Mouse (Mus musculus) liver, embryonic 15.5 days (tissue): ENCODE data around the gene Lysmd3. TPM values are rescaled to one million over a fixed set of nuclear protein-coding genes. Genes with fewer than 3 reads are reported as not detected.
"Not testable (repeated sequence)": the region's sequence is repeated elsewhere in the genome, so short reads cannot be mapped to it uniquely, and the experiment has no call there.

Experiments
- ATAC-seq: fragments of 200-750 bp; cut with Nextera tagmentation; 2 replicates; pipeline ENCODE4 v1.8.0; 2017; ENCODE audit warnings: moderate number of reproducible peaks, mild to moderate bottlenecking, moderate library complexity; ENCODE audit not compliant: insufficient read depth
- H3K27ac ChIP-seq: fragments of 300-500 bp; sonication (generic); replicated peaks from 2 replicates; pipeline ENCODE4 v1.5.1; 2015; ENCODE audit warnings: mild to moderate bottlenecking, inconsistent platforms
- H3K27me3 ChIP-seq: fragments of 300-500 bp; sonication (generic); 2 replicates; pipeline ENCODE4 v1.6.1; 2015; ENCODE audit warnings: mild to moderate bottlenecking, inconsistent platforms
- H3K36me3 ChIP-seq: fragments of 300-500 bp; sonication (generic); replicated peaks from 2 replicates; pipeline ENCODE4 v1.6.1; 2015; ENCODE audit warnings: moderate library complexity, mild to moderate bottlenecking, inconsistent platforms
- H3K4me1 ChIP-seq: fragments of 300-500 bp; sonication (generic); replicated peaks from 2 replicates; pipeline ENCODE4 v1.6.1; 2015; ENCODE audit warnings: inconsistent platforms
- H3K4me2 ChIP-seq: fragments of 300-500 bp; sonication (generic); 2 replicates; pipeline ENCODE4 v1.6.1; 2015; ENCODE audit warnings: moderate library complexity, mild to moderate bottlenecking, inconsistent platforms
- H3K4me3 ChIP-seq: fragments of 300-500 bp; sonication (generic); replicated peaks from 2 replicates; pipeline ENCODE4 v1.5.1; 2015; ENCODE audit warnings: mild to moderate bottlenecking, inconsistent platforms
- H3K9ac ChIP-seq: fragments of 300-500 bp; sonication (generic); 2 replicates; pipeline ENCODE4 v1.6.1; 2015; ENCODE audit warnings: moderate library complexity, mild to moderate bottlenecking, inconsistent platforms
- H3K9me3 ChIP-seq: fragments of 300-500 bp; sonication (generic); replicated peaks from 2 replicates; pipeline ENCODE4 v1.6.1; 2016; ENCODE audit warnings: inconsistent platforms
- WGBS: fragments of 180-500 bp; shearing (Covaris S2); methylation state at CpG from one replicate; pipeline ENCODE4 v1.1.7; 2015; ENCODE audit warnings: mixed read lengths; ENCODE audit not compliant: insufficient replicate concordance; 5-methylcytosine and 5-hydroxymethylcytosine counted together
- polyA plus RNA-seq: library from polyadenylated mRNA; unstranded; fragments of >200 nt; fragmentation: Nextera tagmentation; extraction: Ambion mirVana; gene quantifications from 2 replicates; pipeline ENCODE4 v1.2.1, GENCODE M21; 2015

Gene Lysmd3
- polyA plus RNA-seq, 1 experiment from 2014 or later: 16.0 TPM

GRCm38 (mm10) chr13:81642491-81643149, 14.8 kb upstream of the Lysmd3 start:
- 13% methylated on average over 7 of the region's 7 CpGs for WGBS
- Histone ChIP-seq H3K4me2 (peak overlapping the region; percentile 66), H3K9ac (peak overlapping the region; percentile 35; the same call in 1 of the 2 replicates), H3K27ac (peak overlapping the region; percentile 94), H3K27me3 (0 out of 2 replicates have a peak, but pooled peaks cover 2% of the 10 kb centered on the region), H3K4me1 (peaks cover 60% of the 10 kb centered on the region), H3K9me3 (no peaks in the 10 kb centered on the region), H3K36me3 (no peaks in the 10 kb centered on the region), H3K4me3 (peak overlapping the region; percentile 37)
- peak; percentile 95 for ATAC-seq

GRCm38 (mm10) chr13:81644047-81644565, 13.4 kb upstream of the Lysmd3 start:
- WGBS: 87% methylated on average over 11 of the region's 11 CpGs
- Histone ChIP-seq H3K9ac (no peak overlapping the region), H3K4me1 (peaks cover 65% of the 10 kb centered on the region), H3K36me3 (no peaks in the 10 kb centered on the region), H3K9me3 (no peaks in the 10 kb centered on the region), H3K4me3 (no peak overlapping the region), H3K27ac (peak overlapping the region; percentile 94; the same call in 1 of the 2 replicates), H3K4me2 (no peak overlapping the region), H3K27me3 (no peaks in the 10 kb centered on the region)
- no peak for ATAC-seq

- H3K4me1 ChIP-seq: peaks cover 63% of the 10 kb centered on the region
- WGBS: 22% methylated on average over 6 of the region's 6 CpGs
Observed at GRCm38 (mm10) chr13:81646348-81646747, 11.1 kb upstream of the Lysmd3 start.

DNA sequence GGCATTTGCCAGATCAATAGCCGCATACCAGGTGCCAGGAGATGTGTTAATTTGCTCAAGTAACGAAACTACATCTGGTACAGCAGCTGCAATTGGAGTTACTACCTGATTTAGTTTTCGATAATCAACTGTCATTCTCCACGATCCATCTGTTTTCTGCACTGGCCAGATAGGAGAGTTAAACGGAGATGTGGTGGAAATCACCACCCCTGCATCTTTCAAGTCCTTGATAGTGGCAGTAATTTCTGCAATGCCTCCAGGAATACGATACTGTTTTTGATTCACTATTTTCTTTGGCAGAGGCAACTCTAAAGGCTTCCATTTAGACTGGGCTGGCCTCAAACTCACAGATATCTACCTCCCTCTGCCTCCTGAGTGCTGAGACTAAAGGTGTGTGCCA, 7.1 kb upstream of the Lysmd3 start:
- not testable (repeated sequence) for H3K27me3 ChIP-seq, H3K36me3 ChIP-seq, H3K9me3 ChIP-seq, ATAC-seq, H3K27ac ChIP-seq, H3K4me3 ChIP-seq, H3K9ac ChIP-seq
- peaks cover 29% of the 10 kb centered on the region for H3K4me1 ChIP-seq
- WGBS: 20% methylated on average over 5 of the region's 6 CpGs
- H3K4me2 ChIP-seq: peak overlapping the region; percentile 56

More at GRCm38 (mm10) chr13:81646348-81646747, 11.1 kb upstream of the Lysmd3 start:
- 0 out of 2 replicates have a peak, but pooled peaks have one; percentile 28 for ATAC-seq
- peak overlapping the region; percentile 34; the same call in 1 of the 2 replicates for H3K4me2 ChIP-seq
- H3K4me3 ChIP-seq: no peak overlapping the region
- no peaks in the 10 kb centered on the region for H3K36me3 ChIP-seq
- H3K9me3 ChIP-seq: no peaks in the 10 kb centered on the region
- H3K27ac ChIP-seq: peak overlapping the region; percentile 79
- H3K27me3 ChIP-seq: no peaks in the 10 kb centered on the region
- no peak overlapping the region for H3K9ac ChIP-seq

DNA sequence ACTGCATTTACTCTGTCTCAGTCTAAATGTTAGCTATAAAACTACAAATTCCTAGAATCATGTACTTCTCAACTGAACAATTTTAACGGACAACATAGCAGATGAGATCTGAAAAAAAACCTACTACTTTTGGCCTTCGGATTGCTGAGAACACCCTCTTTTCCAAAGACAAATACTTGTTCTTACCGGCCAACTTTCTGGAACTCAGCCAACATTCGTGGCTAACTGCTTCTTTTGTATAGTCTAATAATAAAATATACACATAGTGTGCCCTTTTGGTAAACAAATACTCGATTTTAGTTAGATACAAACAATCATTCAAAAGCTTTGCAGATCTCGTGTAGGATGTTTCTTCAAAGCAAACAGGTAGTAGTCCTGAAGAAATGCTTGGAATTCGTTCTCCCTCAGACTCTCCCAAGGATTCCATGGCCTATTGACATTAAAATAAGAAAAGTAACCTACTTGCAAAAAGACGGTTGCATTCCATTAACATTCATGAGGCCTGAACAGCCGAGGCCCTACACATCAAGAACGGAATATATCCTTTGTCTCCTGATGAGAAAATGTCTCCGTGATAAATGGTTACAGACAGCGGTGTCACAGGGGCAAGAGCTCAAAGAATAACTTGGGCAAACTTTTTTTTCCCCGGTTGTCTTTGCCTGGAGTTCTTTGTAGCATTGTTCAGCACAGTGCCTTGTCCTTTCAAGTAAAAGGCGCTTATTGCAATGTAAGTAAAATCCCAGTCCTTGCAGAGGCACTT, 1.2 kb upstream of the Lysmd3 start:
- Histone ChIP-seq H3K27ac (peak overlapping the region; percentile 96), H3K27me3 (no peaks in the 10 kb centered on the region), H3K4me2 (peak overlapping the region; percentile 82), H3K9ac (0 out of 2 replicates have a peak overlapping the region, but pooled peaks have one; percentile 72), H3K9me3 (no peaks in the 10 kb centered on the region), H3K36me3 (no peaks in the 10 kb centered on the region), H3K4me1 (peaks cover 35% of the 10 kb centered on the region), H3K4me3 (peak overlapping the region; percentile 82)
- no peak for ATAC-seq
- WGBS: 65% methylated on average over 14 of the region's 14 CpGs

DNA sequence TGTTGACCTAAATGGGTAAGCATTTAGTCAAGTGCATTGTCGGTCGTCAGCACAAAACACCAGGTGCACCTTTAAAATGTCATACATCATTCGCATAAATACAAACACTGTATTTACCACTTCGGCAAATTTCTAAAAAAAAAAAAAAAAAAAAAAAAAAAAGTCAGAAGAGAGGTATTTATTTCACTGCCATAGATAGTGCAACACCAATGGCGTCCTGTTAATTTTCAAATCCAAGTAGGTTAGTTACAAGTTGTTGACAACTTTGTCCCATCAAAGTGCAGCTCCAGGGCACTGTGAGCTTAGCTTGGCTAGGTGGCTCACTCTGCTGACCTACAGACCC, 484 bp upstream of the Lysmd3 start:
- H3K9me3 ChIP-seq: no peaks in the 10 kb centered on the region
- no peaks in the 10 kb centered on the region for H3K36me3 ChIP-seq
- peak; percentile 72 for ATAC-seq
- H3K27me3 ChIP-seq: no peaks in the 10 kb centered on the region
- peak overlapping the region; percentile 82 for H3K4me2 ChIP-seq
- 26% methylated on average over 5 of the region's 5 CpGs for WGBS
- peak overlapping the region; percentile 82 for H3K4me3 ChIP-seq
- peak overlapping the region; percentile 96 for H3K27ac ChIP-seq
- peaks cover 42% of the 10 kb centered on the region for H3K4me1 ChIP-seq
- peak overlapping the region; percentile 72 for H3K9ac ChIP-seq

GRCm38 (mm10) chr13:81658053-81658752, 740 bp downstream of the Lysmd3 start:
- 9% methylated on average over 21 of the region's 21 CpGs for WGBS
- no peak for ATAC-seq

DNA sequence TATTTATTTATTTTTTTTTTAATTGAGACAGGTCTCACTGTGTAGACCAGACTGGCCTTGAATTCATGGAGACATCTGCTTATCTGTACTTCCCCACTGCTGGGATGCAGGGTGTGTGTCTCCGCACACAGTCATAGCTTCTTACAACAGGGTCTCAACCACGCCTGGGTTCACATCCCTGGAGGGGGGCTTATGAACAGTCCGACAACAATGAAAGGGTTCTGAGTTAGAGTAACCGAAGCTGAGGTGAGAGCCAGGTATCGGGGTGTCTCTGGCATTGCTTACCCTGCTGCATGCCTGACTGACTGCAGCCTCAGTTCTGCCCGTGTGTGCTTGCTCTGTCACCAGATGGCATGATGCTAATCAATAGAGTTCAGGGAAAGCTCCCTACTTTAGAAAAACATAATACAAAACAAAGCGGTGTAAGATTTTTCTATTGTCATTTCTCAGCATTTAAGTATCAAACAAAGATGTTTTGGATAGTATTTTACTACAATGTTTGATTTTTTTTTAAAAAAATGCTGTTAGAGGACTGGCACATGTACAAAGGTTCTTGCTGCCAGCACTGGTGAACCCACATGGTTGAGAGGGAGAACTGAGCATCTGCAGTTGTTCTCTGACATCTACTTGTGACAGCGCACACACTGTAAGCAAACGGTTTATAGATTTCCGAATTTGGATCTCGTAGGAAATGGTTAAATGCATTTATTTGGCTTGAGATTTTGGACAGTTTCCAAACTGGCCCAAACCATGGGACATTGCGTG, 6.3 kb downstream of the Lysmd3 start:
- Histone ChIP-seq H3K4me3 (no peak overlapping the region), H3K9me3 (no peaks in the 10 kb centered on the region), H3K9ac (0 out of 2 replicates have a peak overlapping the region, but pooled peaks have one; percentile 1), H3K36me3 (peaks cover 43% of the 10 kb centered on the region), H3K4me1 (peaks cover 48% of the 10 kb centered on the region), H3K27me3 (no peaks in the 10 kb centered on the region), H3K27ac (peak overlapping the region; percentile 78), H3K4me2 (peak overlapping the region; percentile 39)
- ATAC-seq: peak; percentile 95
- 64% methylated on average over 12 of the region's 12 CpGs for WGBS

More at GRCm38 (mm10) chr13:81658053-81658752, 740 bp downstream of the Lysmd3 start:
- H3K9me3 ChIP-seq: no peaks in the 10 kb centered on the region
- H3K4me3 ChIP-seq: peak overlapping the region; percentile 82
- H3K4me2 ChIP-seq: peak overlapping the region; percentile 82
- H3K27me3 ChIP-seq: no peaks in the 10 kb centered on the region
- peak overlapping the region; percentile 90 for H3K9ac ChIP-seq
- peak overlapping the region; percentile 96 for H3K27ac ChIP-seq
- no peaks in the 10 kb centered on the region for H3K36me3 ChIP-seq
- peaks cover 51% of the 10 kb centered on the region for H3K4me1 ChIP-seq

DNA sequence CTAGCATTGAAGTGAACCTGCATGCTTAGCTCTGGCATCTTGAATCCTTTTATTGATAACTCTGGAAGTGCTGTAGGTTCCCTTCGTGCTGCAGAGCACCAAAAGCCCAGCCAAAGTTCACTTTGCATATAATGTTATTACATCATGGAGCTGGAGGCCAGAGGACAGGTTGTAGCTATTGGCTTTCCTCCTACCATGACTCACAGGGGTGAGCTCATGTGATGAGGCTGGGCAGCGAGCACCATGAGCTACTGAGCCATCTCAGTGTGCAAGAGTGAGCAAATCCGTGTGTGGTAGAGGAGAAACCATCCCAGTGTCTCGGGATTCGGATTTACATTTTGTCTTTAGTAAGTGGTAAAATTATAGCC, 6.9 kb downstream of the Lysmd3 start:
- Histone ChIP-seq H3K27me3 (no peaks in the 10 kb centered on the region), H3K36me3 (peaks cover 49% of the 10 kb centered on the region), H3K4me1 (peaks cover 42% of the 10 kb centered on the region), H3K4me3 (no peak overlapping the region), H3K9me3 (no peaks in the 10 kb centered on the region), H3K27ac (peak overlapping the region; percentile 78), H3K4me2 (no peak overlapping the region), H3K9ac (no peak overlapping the region)
- ATAC-seq: no peak
- WGBS: 81% methylated on average over 5 of the region's 5 CpGs

- Histone ChIP-seq H3K4me3 (no peak overlapping the region), H3K27ac (no peak overlapping the region), H3K4me2 (no peak overlapping the region), H3K9ac (no peak overlapping the region), H3K4me1 (peaks cover 21% of the 10 kb centered on the region), H3K9me3 (no peaks in the 10 kb centered on the region), H3K36me3 (peaks cover 61% of the 10 kb centered on the region), H3K27me3 (no peaks in the 10 kb centered on the region)
- ATAC-seq: no peak
- WGBS: 77% methylated on average over 5 of the region's 5 CpGs
Observed at GRCm38 (mm10) chr13:81667713-81668112, 10.2 kb downstream of the Lysmd3 start.
